Mouse (Mus musculus): ENCODE data around the gene Cd6. TPM values are rescaled to one million over a fixed set of nuclear protein-coding genes. Genes with fewer than 3 reads are reported as not detected.

Gene Cd6
- under 1 TPM; 0.08 to 0.31 TPM for total RNA-seq (2021)

DNA sequence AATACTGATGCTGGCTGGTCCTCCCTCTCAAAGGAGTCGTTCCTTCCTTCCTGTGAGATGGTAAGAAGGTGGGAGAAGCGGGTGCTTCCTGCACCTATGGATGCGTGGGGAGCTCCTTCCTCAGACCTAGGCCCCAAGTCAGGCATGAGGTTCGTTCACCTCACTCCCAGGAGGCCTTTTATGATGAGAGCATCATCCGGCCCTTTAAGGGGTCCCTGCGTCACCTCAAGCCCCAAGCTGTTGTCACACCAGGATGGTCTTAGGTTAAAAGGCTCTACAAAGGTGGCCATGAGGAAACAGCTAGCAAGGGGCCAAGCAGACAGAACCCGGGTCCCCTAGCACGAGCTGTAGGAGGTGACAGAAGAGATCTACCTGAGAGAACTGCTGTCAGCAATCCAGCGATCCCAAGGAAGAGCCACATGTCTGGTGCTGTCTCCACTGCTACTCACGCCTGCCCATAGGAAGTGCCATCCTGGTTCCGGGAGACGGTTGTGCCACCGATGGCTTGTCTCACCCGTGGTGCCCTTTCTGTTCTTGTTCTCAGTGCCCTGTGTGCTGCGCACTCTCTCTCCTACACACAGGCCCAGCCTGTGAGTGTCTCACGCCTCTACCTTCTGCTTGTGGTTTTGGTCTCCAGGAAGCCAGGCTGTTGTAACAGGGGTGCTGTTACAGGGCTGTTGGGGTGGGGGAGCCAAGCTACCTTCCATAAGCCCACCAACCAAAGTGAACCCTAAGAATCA is at the start of gene Cd6:
TSS of gene Cd6 (minus strand) at position 623 of the 740 bp plus-strand sequence.
- intact Hi-C loops (cut with DNase I), result no loop called here
- DNase-seq, result no peak

GRCm38 (mm10) chr19:10878201-10878837 is 48.5 kb upstream of the Cd6 start:
- no peak for DNase-seq
- intact Hi-C loops (cut with DNase I), result no loop called here

DNA sequence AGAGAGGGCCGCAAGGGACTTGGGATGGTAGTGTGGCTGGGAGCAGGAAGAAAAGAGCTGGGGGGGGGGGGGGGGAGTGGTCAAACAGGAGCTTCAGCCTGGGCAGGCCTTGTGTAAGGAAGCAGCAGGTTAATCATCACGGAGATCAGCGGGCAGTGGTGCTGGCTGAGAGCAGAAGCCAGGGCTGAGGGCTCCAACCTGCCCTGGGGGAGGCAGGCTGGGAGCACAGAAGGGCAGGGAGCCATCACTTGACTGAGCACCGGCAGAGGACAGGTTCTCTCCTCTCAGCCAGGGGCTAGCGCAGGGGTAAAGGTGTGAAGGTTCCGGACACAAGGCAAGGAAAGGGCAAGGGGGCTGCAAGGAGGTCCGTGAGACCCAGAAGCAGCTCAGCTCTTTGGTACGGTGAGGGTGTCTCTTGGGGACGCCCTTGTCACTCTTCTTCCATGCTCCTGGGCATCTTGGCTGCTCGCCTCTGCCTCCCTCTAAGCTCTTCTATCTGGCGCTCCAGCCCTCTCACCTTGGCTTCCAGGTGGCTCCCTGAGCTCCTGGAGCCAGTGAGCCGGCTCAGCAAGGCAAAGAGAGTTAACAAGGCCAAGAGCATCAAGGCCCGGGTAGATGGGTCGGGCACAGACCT is 41.6 kb upstream of the Cd6 start:
- intact Hi-C loops (cut with DNase I), result no loop called here
- no peak for DNase-seq

DNA sequence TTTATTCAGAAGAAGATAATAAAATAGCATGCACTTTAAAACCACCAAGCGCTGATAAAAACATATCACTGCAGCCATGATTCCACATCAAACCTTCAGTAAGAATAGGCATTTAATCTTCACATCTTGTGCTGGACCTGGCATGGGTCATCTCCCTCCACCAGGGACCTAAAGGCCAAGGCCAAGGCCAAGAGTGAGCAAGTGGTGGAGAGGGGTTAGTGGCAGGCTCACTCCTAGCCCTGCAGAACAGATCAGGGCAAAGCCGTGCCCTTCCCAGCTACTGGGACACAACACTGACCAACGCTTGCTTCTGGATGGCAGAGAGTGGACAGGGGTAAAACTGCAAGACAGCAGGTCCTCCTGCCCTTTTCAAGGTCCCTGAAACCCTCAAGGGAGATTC is 40.8 kb upstream of the Cd6 start:
- no peak for DNase-seq
- intact Hi-C loops (cut with DNase I), result no loop called here

DNA sequence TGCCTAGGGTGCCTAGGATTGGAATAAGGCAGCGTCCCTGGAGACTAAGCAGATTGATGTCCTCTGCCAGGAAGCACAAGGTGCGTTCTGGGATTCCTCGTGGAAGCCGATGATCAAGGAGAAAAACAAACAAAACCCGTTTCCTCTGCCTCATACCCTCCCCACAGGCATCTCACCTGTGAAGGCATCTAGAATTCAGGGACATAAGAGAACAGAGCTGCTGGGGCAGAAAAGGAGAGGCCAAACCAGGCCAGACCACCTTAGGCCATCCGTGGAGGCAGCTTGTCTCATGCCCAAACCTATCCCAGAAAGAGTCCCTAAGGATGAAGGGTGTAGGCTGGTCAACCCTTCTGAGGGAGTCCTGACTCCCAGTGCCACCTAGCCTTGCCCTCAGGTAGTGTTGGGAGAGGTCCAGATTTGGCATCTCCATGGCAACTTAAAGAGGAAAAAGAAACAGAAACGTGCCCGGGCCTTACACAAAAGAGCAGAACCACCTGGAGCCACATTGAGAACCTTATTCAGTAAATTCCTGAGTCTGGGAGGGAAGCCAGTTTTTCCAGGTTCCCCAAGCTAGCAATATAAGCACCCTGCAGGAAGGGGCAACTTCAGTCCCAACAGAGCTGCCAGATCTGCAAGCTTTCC is 40.1 kb upstream of the Cd6 start, which contains the start of gene Tmem132a:
TSS of gene Tmem132a (minus strand) at position 55 of the 642 bp plus-strand sequence.
- no peak for DNase-seq
- intact Hi-C loops (cut with DNase I), result no loop called here

DNA sequence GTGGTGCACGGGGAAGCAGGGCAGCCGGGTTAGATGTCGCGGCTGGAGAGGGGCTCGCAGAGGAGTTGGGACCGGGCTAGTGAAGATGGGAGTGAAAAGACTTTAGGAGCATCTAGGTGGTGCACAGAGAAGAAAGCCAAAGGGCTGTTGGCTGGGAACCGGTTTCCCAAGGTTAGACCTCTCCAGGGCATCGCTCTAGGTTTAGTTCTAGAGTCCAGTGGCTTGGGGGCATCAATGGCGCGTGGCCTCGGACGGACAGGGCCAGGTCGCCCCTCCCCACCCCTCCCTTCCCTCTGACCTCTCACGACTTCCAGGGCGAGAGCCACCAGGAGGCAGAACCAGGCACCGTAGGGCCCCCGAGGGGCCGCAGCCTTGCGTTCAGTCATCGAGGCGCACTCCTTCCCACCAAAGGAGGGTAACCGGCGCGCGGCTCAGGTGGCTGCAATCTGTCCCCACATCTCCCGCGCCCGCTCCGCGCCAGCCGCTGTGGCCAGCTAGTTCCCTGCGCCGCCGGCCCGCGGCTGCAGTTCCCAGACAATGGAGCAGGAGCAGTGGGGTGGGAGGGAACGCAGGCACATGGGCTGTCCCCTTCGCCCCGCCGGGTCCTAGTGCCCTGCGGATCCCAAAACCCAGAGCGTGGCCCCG is 39.5 kb upstream of the Cd6 start:
- peak; percentile 77 to 80 for DNase-seq

DNA sequence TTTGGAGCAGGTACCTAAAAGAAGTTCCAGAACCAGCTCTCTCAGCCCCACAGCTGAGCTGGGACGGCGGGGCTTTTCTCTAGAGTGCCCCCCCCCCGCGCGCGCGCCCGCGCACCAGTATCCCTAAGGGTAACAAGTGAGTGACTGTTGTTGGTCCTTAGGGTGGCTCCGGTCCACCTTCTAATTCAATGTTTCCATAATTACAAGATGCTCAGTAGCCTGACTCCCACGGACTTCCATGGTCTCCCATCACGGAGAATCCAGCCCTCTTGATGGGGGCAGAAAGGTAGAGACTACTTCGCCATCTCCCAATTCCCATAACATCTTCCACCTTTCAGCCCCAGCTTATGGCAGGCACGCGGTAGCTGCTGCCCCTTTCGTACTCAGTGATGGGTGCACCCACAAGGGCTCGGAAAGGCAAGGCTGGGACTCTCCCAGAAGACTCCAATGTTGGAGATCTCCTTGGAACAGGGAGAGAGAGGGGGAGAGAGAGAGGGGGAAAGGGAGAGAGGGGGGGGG is 38.8 kb upstream of the Cd6 start:
- intact Hi-C loops (cut with DNase I), result no loop called here
- DNase-seq, result no peak

More for the DNA sequence above, 39.5 kb upstream of the Cd6 start:
- intact Hi-C loops (cut with DNase I), result no loop called here

GRCm38 (mm10) chr19:10867946-10868622 is 38.2 kb upstream of the Cd6 start:
- intact Hi-C loops (cut with DNase I), result no loop called here
- no peak for DNase-seq

DNA sequence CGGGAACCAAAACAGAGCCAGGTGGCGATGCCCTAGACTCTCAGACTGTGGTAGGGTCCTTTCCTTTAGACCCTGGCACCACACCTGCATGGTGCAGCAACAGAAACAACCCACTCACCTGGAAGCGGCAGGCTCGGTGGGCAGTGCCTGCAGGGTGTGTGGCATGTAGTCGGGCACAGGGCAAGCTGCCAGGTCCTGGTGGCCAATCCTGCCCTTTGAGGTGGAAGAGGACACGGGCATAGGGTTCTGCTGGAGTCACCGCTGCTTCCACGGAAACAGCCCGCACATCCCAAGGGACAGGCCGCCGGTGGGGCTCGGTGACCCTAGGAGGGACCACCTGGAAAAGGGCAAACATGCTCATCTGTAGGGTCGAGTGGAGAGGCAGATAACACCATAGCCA is 36.5 kb upstream of the Cd6 start:
- DNase-seq, result no peak
- intact Hi-C loops (cut with DNase I), result no loop called here

DNA sequence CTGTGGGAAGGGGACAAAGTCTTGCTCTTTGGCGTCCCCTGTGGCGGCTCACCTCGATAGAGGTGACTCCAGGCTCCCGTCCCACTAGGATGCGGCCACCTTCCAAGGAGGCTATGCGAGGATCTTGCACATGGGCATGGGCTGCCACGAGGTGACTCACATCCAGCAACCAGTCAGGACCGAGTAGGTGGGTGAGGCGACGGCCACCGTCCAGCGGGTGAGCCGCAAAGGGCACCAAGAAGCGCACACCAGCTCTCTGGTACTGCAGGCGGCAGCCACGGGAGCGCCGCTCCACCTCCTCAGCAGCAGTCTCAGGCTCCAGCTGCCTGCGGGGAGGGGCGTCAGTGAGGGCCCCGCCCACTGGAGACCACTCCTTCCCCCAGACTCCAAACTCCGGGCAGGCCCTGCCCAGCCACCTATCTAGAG is 30.2 kb upstream of the Cd6 start:
- intact Hi-C loops (cut with DNase I), result no loop called here
- no peak for DNase-seq

DNA sequence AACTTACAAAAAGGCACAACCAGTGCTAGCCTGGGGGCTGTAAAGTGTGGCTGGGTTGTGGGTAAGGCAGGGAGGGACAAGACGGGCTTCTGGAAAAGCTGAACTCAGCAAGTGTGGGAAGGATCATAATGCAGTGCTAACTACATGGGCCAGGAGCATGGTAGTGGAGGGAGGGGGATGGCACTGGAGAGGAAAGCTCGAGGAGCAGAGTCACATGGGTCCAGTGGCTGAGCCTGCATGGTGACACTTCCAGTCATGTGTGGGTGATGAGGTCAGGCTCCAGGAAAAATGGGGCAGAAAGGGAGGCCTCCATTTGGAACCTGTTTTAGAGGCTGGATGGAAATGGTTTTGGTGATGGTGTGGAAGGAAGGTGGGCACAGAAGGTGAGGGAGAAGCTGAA is 26.7 kb upstream of the Cd6 start:
- DNase-seq, result no peak
- intact Hi-C loops (cut with DNase I), result no loop called here

DNA sequence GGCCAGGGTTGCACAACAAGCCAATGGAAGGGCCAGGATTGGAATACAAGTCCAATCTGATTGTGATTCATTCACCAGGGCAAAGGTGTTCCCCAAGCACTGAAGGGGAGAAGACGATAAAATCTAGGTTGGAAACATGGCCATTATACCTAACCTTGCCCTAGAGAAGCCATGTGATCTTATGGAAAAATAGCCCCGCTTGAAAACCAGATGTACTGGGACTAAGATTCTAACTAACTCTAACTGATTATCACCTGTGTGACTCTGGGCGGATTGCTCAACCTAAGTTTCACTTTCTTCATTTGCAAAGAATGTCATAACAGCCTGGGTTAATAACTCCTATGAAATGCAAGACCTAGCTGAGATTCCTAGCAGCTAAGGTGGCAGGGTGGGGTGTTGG is 25.6 kb upstream of the Cd6 start:
- intact Hi-C loops (cut with DNase I), result no loop called here
- DNase-seq, result no peak

GRCm38 (mm10) chr19:10847311-10848087 is 17.6 kb upstream of the Cd6 start:
- intact Hi-C loops (cut with DNase I), result no loop called here
- DNase-seq, result peak; percentile 26 to 50

DNA sequence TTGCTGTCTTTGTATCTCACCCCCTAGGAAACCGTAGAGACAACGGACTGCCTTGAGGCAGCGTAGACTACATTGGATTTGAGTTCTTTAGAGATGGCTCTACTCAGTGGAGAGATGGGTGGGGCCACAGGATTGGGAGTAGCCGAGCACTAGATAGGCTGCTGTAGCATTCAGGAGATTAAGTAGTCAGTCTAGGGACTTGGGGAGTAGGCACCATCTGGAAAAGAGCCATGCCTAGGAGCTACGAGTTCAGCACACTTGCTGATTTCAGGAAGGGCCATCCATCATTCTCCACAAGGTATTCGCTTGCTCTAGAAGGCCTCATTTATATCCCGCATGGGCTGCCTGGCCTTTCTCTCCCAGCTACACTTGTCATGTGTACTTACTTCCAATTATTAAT is 16.3 kb upstream of the Cd6 start:
- no peak for DNase-seq
- intact Hi-C loops (cut with DNase I), result no loop called here

DNA sequence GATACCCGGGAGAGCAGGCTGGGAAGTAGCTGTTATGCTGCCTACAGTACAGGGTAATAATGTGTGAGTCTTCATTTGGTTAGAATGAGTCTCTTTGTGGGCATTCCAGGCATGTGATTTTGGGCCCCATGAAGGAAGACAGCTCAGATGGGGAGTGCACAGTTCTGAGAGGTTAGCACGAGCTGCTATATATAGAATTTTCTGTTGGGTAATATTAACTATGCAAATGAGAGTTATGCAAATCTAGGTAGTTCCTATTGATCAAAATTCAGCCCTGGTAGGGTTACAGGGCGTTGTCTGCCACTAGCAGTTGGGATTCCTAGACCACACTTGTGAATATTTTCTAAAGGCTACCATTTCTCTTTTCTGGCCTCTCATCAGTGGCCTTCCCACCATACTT is 15.6 kb upstream of the Cd6 start:
- intact Hi-C loops (cut with DNase I), result no loop called here
- DNase-seq, result no peak

GRCm38 (mm10) chr19:10844206-10844605 is 14.3 kb upstream of the Cd6 start:
- intact Hi-C loops (cut with DNase I), result no loop called here
- DNase-seq, result no peak

- DNase-seq, result peak in 1 of 2 experiments; percentile 27
- intact Hi-C loops (cut with DNase I), result no loop called here
Observed at GRCm38 (mm10) chr19:10842914-10843313, 13.1 kb upstream of the Cd6 start.

DNA sequence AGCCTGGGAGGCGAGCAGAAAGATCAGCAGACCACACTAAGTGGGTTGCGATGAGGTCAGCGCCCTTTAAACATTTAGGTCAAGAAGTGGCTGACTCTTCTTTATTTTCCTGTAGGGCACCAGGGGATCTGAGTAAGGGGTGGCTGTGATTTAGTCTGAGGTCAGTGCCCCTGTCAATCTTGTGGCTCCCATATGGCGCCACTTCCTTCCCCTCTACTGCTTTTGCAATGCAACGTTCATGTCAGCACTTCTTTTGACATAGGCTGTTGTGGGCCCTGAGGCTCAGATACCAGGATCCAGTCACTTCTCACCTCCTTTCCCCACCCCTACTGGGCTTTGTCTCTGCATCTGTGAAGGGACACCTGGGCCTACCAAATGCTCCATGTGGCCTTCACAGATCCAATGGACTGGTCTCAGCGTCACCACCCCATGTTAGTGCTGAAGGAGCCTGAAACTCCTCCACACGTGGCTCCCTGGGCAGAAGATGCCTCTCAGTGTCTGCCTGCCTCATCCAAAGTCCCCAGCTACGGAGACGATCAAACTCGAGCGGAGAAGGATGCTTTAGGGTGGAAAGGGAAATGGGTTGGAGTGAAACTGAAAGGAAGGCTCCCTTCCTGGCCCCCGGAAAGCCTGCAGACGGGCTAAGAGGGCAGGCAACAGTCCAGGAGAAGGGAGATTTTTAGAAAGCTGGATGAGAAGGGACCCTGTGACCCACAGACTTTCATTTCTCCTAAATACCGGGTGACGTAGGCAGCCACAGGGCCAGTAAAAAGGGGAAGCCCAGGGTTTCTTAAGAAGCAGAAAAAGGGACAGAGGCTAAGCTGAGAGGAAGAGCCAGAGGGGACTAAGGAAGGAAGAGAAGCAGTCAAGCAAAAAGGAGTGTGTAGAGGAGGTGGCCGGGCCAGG is 12.1 kb upstream of the Cd6 start:
- peak; percentile 45 to 46 for DNase-seq
- intact Hi-C loops (cut with DNase I), result no loop called here
